Mouse (Mus musculus) stomach, embryonic 15.5 days (tissue): ENCODE results near the gene Gm21425. TPM values are rescaled to one million over a fixed set of nuclear protein-coding genes. Genes with fewer than 3 reads are reported as not detected.
"Not testable (repeated sequence)": the region's sequence is repeated elsewhere in the genome, so short reads cannot be mapped to it uniquely, and the experiment has no call there.

ENCODE experiments used
- ATAC-seq: fragments of 200-750 bp; cut with Nextera tagmentation; 2 replicates; pipeline ENCODE4 v1.8.0; 2017; ENCODE audit warnings: low read depth, moderate number of reproducible peaks, moderate TSS enrichment; ENCODE audit not compliant: insufficient read depth, low FRiP score
- H3K27ac ChIP-seq: fragments of 300-500 bp; sonication (generic); 2 replicates; pipeline ENCODE4 v1.5.1; 2015; ENCODE audit warnings: mild to moderate bottlenecking, inconsistent platforms
- H3K27me3 ChIP-seq: fragments of 300-500 bp; sonication (generic); replicated peaks from 2 replicates; pipeline ENCODE4 v1.6.1; 2015; ENCODE audit warnings: inconsistent platforms
- H3K36me3 ChIP-seq: fragments of 300-500 bp; sonication (generic); 2 replicates; pipeline ENCODE4 v1.6.1; 2015; ENCODE audit warnings: inconsistent platforms
- H3K4me1 ChIP-seq: fragments of 300-500 bp; sonication (generic); 2 replicates; pipeline ENCODE4 v1.6.1; 2015; ENCODE audit warnings: inconsistent platforms
- H3K4me2 ChIP-seq: fragments of 300-500 bp; sonication (generic); 2 replicates; pipeline ENCODE4 v1.6.1; 2015; ENCODE audit warnings: mild to moderate bottlenecking, inconsistent platforms
- H3K4me3 ChIP-seq: fragments of 300-500 bp; sonication (generic); replicated peaks from 2 replicates; pipeline ENCODE4 v1.5.1; 2015; ENCODE audit warnings: inconsistent platforms
- H3K9ac ChIP-seq: fragments of 300-500 bp; sonication (generic); 2 replicates; pipeline ENCODE4 v1.6.1; 2015; ENCODE audit warnings: inconsistent platforms
- H3K9me3 ChIP-seq: fragments of 300-500 bp; sonication (generic); 2 replicates; pipeline ENCODE4 v1.6.1; 2016; ENCODE audit warnings: inconsistent platforms
- WGBS: fragments of 180-500 bp; shearing (Covaris S2); methylation state at CpG from one replicate; pipeline ENCODE4 v1.1.7; 2015; 5-methylcytosine and 5-hydroxymethylcytosine counted together
- polyA plus RNA-seq: library from polyadenylated mRNA; unstranded; fragments of >200 nt; fragmentation: Nextera tagmentation; extraction: Ambion mirVana; gene quantifications from 2 replicates; pipeline ENCODE4 v1.2.1, GENCODE M21; 2015

The Gm21425 gene
- not detected in 2 replicates for polyA plus RNA-seq

GRCm38 (mm10) chrY:13161668-13162067 lies at the start of gene Gm21425:
Gene Gm21425 (plus strand): TSS chrY:13161968.
- not testable (repeated sequence) for H3K4me3 ChIP-seq, H3K4me2 ChIP-seq, H3K27me3 ChIP-seq, H3K36me3 ChIP-seq, ATAC-seq, H3K4me1 ChIP-seq, H3K9me3 ChIP-seq, H3K9ac ChIP-seq, H3K27ac ChIP-seq

DNA sequence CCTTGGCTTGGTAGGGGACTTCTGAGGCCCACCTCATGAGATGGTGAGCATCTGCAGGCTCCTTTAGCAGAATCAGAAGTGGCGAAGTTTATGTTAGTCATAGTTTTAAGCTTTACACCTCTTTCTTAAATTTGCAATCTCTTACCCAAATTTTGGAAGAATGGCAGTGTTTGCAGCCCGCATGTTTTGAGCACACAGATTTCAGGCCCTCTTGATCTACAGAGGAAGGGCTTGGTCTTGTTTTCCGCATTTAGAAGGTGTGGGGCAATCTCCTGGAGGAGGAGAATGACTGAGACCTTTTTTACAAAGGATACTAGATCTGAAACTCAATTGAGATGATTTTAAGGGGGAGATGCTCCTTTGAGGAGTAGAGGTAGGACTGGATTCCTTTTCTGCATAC lies 28.4 kb upstream of the Gm21425 start, which contains the start of gene Gm21891:
TSS of gene Gm21891 (minus strand) at position 101 of the 400 bp plus-strand sequence.
- H3K4me3 ChIP-seq, H3K9ac ChIP-seq, ATAC-seq, H3K36me3 ChIP-seq, H3K4me1 ChIP-seq, H3K27ac ChIP-seq, H3K4me2 ChIP-seq, H3K9me3 ChIP-seq, H3K27me3 ChIP-seq: not testable (repeated sequence)
- no CpG with 5 or more reads among the region's 3 CpGs for WGBS

Other genes with a start within 250 kb of the Gm21425 start
- not detected in 2 replicates for gene Gm20807, start 119.1 kb upstream of the Gm21425 start, polyA plus RNA-seq
- gene Gm21891, start 28.5 kb upstream of the Gm21425 start, polyA plus RNA-seq, result not detected in 2 replicates
- not detected in 2 replicates for gene Gm21828, start 62.0 kb downstream of the Gm21425 start, polyA plus RNA-seq
- not detected in 2 replicates for gene Gm21440, start 90.4 kb downstream of the Gm21425 start, polyA plus RNA-seq
- gene Gm21454, start 90.5 kb downstream of the Gm21425 start, polyA plus RNA-seq, result not detected in 2 replicates
- gene Gm21725, start 187.1 kb downstream of the Gm21425 start, polyA plus RNA-seq, result not detected in 2 replicates